Mouse (Mus musculus) embryonic fibroblast, embryonic 13.5 days (primary cell): ENCODE data around the gene Foxn3. TPM values are rescaled to one million over a fixed set of nuclear protein-coding genes. Genes with fewer than 3 reads are reported as not detected.
"Not testable (repeated sequence)": the region's sequence is repeated elsewhere in the genome, so short reads cannot be mapped to it uniquely, and the experiment has no call there.

Experiments
- H3K27ac ChIP-seq: 2 replicates; pipeline ENCODE4 v1.5.1; 2012; ENCODE audit warnings: low read length, control low read depth, inconsistent platforms; ENCODE audit not compliant: insufficient read depth
- H3K4me1 ChIP-seq: 2 replicates; pipeline ENCODE4 v1.6.1; 2011; ENCODE audit warnings: low read length; ENCODE audit not compliant: control insufficient read depth, insufficient read depth
- H3K4me3 ChIP-seq: 2 replicates; pipeline ENCODE4 v1.5.1; 2011; ENCODE audit warnings: mild to moderate bottlenecking, control low read depth, low read length; ENCODE audit not compliant: insufficient read depth
- CTCF ChIP-seq: IDR thresholded peaks from 2 replicates; pipeline ENCODE4 v1.5.1; 2011; ENCODE audit warnings: mild to moderate bottlenecking, control low read depth, low read length, moderate library complexity, borderline replicate concordance; ENCODE audit not compliant: insufficient read depth
- POLR2A ChIP-seq: IDR thresholded peaks from 2 replicates; pipeline ENCODE4 v1.6.1; 2011; ENCODE audit warnings: low read depth, mild to moderate bottlenecking, control low read depth, low read length, moderate library complexity
- polyA plus RNA-seq: library from polyadenylated mRNA; stranded (reverse); fragments of >200 nt; gene quantifications from 2 replicates; pipeline ENCODE4 v1.2.4, GENCODE M21; 2011; ENCODE audit warnings: low read depth; ENCODE audit not compliant: missing spikeins, insufficient read length

Gene Foxn3
- polyA plus RNA-seq, 1 experiment = 59.0 TPM

DNA sequence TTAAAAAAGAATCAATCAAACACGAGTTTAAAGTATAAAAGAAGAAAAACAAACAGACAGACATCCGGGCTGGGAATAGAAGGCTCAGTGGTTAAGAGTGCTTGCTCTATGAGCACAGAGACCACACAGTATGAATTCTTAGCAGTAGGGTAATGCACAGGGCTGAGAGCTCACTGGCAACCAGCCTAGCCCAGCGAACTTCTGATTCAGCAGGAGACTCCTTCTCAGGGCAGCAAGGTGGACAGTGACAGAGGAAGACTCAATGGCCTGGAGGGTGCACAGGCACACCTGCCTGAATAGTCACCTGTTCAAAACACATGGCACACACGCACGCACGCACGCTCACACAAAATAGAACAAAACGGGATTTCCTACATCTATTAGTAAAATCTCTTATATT lies 353.6 kb downstream of the Foxn3 start:
- Histone ChIP-seq H3K27ac (no peak overlapping the region), H3K4me3 (no peak overlapping the region), H3K4me1 (no peaks in the 10 kb centered on the region)
- no peak for TF ChIP-seq POLR2A
- TF ChIP-seq CTCF = no peak

DNA sequence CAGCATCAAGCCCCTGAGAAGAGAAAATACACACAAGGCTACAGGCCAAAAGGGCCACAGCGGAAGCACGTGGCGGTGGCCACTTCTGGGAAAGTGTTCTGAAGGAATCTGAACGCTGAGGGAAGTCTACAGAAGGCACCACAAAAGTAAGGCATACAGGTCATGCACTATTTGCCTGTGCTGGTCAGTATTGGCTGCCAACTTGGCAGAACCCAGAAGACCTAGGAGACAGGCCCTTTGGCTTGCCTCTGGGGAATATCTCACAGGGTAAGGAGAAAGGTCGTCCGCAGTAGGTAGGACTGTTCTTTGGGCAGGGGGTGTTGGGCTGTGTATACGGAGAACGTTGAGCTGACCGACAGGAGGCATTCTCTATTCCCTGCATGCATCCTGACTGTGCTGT lies 355.1 kb downstream of the Foxn3 start:
- Histone ChIP-seq H3K4me3 (no peak overlapping the region), H3K4me1 (no peaks in the 10 kb centered on the region), H3K27ac (no peak overlapping the region)
- TF ChIP-seq POLR2A (no peak), CTCF (no peak)

- H3K4me3 ChIP-seq = no peak overlapping the region
- no peaks in the 10 kb centered on the region for H3K4me1 ChIP-seq
- no peak overlapping the region for H3K27ac ChIP-seq
- TF ChIP-seq CTCF (no peak), POLR2A (no peak)
Observed at GRCm38 (mm10) chr12:99207014-99207612, 356.3 kb downstream of the Foxn3 start.

DNA sequence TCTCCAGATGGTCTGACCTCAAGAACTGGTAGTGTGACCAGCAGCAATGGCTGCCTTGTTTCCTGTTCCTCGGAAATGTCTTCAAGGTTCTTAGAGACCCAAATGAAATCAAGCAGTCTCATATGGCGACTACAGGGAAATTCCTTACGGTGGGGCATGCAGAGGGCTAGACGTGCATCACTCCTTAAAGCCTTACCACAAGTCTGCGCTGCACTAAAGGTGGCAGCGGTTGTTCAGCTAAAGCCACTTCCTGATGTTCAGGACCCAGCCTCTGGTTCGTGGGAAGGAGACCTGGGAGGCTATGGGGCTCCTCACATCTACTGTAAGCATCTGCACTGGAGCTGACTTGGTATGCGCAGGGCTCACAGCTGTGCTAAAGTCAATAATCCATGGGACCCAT lies 357.6 kb downstream of the Foxn3 start:
- TF ChIP-seq CTCF = no peak
- TF ChIP-seq POLR2A = no peak

GRCm38 (mm10) chr12:99199124-99199483 lies 364.3 kb downstream of the Foxn3 start:
- no peak overlapping the region for H3K4me3 ChIP-seq
- H3K4me1 ChIP-seq = no peaks in the 10 kb centered on the region
- no peak overlapping the region for H3K27ac ChIP-seq
- TF ChIP-seq POLR2A (no peak), CTCF (no peak)

More for the DNA sequence above, 357.6 kb downstream of the Foxn3 start:
- H3K27ac ChIP-seq = no peak overlapping the region
- H3K4me1 ChIP-seq = no peaks in the 10 kb centered on the region
- H3K4me3 ChIP-seq = no peak overlapping the region

GRCm38 (mm10) chr12:99198428-99199123 lies 364.8 kb downstream of the Foxn3 start:
- Histone ChIP-seq H3K27ac (no peak overlapping the region), H3K4me1 (no peaks in the 10 kb centered on the region), H3K4me3 (no peak overlapping the region)
- TF ChIP-seq CTCF (no peak), POLR2A (no peak)

- no peak overlapping the region for H3K27ac ChIP-seq
- TF ChIP-seq CTCF (no peak), POLR2A (no peak)
- H3K4me3 ChIP-seq = no peak overlapping the region
- H3K4me1 ChIP-seq = no peaks in the 10 kb centered on the region
Observed at GRCm38 (mm10) chr12:99197031-99197430, 366.4 kb downstream of the Foxn3 start.

DNA sequence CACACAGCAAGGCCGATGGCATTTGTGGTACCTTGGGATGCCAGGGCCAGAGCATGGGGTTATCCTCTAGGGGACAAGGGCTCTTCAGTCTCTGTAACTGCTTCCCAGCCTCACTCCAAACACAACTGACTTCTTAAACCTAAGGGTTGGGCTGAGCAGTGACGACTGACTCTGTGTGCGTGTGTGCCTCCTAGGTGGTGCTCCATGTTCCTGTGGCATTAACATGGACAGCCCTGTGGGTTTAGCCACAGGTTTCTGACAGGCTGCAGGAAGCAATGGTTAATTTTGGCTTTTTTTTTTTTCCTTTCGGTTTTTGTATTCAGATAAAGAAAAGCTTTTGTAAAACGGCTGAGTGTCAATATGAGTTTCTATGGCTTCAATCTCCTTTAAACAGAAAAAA lies 367.7 kb downstream of the Foxn3 start:
- no peaks in the 10 kb centered on the region for H3K4me1 ChIP-seq
- TF ChIP-seq CTCF = no peak
- no peak overlapping the region for H3K4me3 ChIP-seq
- H3K27ac ChIP-seq = no peak overlapping the region

DNA sequence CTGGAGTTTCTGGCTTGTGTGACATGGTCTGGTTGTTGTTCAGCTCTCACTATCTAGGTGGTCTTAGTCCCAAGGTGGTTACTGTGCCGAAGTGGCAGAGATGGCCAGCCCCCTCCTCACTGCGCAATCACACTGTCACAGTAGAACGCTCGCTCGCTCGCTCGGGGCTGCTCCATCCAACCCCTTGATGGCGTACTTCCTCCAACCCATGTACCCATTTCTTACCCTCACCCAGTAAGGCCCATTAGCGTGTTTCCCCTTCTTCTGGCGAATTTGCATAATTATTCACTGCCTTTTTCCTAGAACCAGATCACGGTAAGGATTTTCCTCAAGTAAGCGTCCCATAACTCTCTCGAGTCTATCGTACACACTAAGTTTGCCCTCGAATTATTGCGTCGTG lies 369.3 kb downstream of the Foxn3 start:
- not testable (repeated sequence) for H3K27ac ChIP-seq, H3K4me1 ChIP-seq

DNA sequence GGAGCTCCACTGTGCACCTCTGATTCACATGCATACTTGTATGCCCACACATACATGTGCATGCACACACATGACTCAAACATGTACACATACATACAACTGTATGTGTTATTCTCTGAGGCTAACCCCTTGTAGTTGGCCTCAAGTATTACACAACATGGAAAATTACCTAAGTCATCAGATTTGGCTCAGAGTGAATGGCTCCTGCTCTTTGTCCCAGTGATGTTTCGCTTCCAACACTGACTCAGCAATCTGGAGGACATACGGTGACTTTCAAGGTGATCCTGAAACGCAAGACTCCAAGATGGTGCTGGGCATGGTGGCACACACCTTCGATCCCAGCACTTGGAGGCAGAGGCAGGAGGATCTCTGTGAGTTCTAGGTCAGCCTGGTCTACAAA lies 375.7 kb downstream of the Foxn3 start:
- H3K27ac ChIP-seq = no peak overlapping the region
- no peak for TF ChIP-seq POLR2A
- no peak for TF ChIP-seq CTCF
- H3K4me3 ChIP-seq = no peak overlapping the region
- no peaks in the 10 kb centered on the region for H3K4me1 ChIP-seq

More for the DNA sequence above, 369.3 kb downstream of the Foxn3 start:
- not testable (repeated sequence) for H3K4me3 ChIP-seq

- Histone ChIP-seq H3K4me3 (no peak overlapping the region), H3K27ac (no peak overlapping the region), H3K4me1 (no peaks in the 10 kb centered on the region)
- TF ChIP-seq CTCF = no peak
- TF ChIP-seq POLR2A = no peak
Observed at GRCm38 (mm10) chr12:99186239-99186638, 377.1 kb downstream of the Foxn3 start.

DNA sequence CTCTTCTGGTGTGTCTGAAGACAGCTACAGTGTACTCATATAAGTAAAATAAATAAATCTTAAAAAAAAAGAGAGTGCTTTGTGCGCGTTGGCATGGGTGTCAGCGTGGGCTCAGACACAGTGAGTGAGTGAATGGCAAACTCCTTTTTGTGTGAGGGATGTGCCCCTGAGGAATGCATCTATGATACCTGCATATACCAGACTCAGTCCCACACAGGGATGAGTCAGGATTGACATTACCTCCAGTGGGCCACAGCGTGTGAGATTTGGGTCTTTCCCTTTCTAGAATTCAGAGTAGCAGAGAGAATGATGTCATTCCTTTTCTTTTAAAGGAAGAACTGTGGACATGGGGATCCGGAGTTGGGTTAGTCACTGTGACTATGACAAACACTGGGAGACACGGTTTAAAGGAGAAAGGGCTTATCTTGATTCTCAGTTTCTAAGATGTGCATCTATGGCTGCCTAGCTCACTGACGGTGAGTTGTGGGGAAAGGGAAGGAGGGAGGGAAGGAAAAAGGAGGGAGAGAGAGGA lies 380.1 kb downstream of the Foxn3 start:
- Histone ChIP-seq H3K4me1 (no peaks in the 10 kb centered on the region), H3K4me3 (no peak overlapping the region), H3K27ac (no peak overlapping the region)
- no peak for TF ChIP-seq POLR2A
